Mouse (Mus musculus) kidney, postnatal 36 days (tissue): Measurements from ENCODE around the gene Tex2.
A peak's percentile ranks its signal among the peaks of the same experiment; 100 is the strongest.
"Not testable (repeated sequence)": the region's sequence is repeated elsewhere in the genome, so short reads cannot be mapped to it uniquely, and the experiment has no call there.

ENCODE experiments used
- DNase-seq, 2 experiments: peaks; one replicate each; pipeline ENCODE4 v3.0.0; 2021 to 2022; ENCODE audit warnings: mixed read lengths in 2 of 2

Tex2 gene

DNA sequence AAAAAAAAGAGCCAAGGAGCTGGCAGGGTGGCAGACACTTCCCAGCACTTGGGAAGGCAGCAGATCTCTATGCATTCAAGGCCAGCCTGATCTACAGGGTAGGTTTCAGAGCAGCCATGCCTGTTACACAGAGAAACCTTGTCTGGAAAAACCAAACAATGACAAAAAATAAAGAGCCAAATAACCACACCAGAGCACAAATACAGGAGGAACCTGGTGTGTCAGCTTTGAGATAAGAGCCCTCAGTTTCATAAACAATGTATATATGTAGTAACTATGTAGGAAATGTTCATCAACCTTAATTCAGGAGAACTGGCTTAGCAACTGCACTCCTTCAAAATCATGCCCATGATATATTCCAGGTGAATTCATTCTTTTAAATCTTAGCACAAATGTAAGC lies 109.1 kb downstream of the Tex2 start:
- DNase-seq = no peak

DNA sequence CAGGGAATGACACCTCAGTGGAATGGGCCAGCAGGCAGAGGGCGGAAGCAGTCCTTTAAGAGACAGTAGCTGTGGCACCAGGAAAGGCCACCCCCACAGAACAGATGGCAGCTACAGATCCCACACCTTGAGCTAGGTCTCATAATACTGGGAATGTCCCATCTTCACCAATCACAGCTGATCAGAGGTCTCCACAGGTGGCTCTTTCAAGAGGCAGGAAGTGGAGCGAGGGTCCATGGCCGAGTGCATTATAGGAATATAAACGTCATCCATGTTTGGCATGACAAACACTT lies 109.9 kb downstream of the Tex2 start:
- DNase-seq = no peak

DNA sequence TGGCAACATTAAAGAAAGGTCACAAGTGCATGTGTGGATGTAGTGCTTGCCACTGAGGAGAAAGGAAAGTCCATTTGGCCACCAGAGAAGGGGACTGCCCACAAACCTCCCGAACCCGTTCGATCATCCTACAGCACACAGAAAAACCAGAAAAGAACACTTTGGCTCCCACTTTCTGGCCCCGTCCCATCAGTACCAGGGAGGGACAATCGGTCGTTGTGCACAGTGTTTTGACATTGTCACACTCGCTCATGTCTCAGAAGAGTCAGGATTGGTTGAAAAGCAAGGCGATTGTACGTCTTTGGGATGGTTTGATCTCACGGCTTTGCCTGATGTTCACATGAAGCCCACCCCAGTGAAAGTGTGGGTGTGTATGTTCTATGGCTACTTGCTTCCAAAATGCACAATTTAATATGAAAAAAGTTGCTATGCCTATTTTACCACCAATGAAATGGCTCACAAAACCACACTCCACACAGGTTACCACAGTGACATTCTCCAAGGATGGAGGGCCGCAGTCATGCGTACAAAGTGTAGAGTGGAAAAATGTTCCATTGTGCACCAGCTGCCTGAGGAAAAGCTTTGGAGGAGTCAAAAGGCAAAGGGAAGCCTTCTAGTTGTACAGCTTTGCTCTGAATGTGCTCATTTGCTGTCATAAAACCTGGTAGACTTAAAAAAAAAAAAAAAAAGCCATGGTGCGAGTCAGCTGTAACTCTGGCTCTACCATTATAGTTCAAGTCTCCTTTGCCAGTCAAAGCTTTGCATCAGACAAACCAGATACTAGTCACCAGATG lies 110.4 kb downstream of the Tex2 start:
- DNase-seq = no peak

DNA sequence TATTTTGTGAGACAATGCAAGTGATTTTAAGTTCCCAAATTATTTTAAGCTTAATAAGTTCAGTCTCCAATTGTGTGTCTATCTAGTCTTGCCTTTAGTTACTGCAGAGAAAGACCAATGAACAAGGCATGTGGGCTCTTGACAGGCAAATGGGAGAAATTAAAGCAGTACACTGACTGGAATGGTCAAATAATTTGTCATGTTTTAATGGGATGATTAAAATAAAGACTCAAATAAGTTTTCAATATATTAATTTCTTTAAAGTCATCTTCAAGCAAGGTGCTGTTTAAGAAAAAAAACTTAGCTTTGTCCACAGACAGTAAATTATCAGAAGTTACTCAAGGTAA lies 111.1 kb downstream of the Tex2 start:
- DNase-seq = no peak

DNA sequence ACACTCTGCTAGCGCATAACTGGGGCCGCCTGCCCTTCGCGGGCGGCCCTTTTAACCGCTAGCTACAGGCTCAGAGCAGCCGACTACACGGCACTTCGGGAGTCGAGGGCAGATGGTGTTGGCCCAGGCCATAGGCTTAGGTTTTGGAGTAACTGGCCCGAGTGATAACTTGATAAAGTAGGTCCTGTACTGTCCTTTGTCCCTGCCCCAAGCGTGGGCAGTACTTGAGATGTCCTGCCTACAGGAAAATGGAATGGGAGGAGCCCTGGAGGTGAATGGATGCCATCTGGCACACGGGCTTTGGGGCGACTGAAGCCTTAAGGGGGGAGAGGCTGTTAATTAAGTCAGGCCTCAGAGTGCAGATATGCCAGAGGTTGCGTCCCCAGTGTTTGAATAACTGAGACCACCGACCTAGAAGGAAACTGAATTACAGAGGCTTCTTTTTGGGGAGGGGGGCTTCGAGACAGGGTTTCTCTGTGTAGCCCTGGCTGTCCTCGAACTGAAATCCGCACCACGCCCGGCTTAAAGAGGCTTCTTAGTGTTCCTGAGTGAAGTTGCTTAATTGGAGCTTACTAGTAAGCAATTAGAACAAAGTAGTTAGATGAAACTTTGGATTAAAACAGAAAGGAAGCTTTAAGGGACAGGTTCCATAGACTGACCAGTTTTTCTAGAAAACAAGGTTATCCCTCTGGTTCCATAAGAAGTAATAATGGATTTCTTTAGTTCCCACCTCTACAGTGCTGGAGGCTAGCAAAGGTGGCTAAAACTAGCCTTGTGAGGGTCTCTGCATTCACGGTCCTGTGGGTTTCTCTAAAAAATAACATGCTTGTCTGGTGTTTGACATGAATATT lies 111.7 kb downstream of the Tex2 start:
- peak; percentile 78 to 82 for DNase-seq

DNA sequence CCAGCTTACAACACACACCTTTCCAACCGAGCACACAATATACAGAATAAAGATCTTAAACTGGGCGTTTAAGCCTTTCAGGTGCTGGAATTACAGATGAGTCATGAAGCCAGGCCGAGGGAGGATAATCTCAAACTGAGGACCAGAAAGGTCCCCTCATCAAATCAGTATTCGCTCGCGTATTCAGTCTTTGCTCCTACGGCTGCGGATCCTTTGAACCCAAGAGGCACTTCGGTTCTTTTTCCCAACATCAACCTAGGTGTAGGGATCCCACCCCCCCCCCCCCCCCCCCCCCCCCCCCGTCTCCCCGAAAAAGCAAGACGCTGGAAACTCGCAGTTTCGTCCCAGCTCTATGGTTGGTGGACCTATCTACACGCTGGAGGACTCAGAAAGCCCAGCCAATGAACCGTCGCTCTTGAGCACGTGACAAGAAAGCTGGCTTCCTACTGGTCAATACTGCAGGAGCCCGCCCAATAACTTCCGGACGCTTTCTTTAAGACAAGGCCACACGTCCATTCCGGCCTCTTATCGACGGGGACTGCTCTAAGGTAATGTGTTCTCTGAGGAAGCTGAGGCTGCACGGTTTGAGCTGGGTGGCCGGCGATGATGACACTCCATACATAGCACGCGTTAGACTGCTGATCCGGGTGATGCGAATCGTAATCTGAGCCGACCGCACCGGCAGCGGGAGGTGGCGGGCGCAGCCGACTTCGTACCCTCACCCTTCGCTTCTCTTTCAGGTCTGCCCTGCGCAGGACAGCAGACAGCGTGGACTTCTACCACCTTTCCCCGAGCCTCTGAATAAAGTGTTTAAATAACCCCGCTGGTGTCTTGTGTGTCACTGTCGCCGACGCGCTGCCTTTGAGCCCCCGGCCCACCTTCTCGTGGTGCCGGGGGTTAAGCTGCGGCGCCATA lies 112.6 kb downstream of the Tex2 start:
- peak; percentile 94 to 99 for DNase-seq

DNA sequence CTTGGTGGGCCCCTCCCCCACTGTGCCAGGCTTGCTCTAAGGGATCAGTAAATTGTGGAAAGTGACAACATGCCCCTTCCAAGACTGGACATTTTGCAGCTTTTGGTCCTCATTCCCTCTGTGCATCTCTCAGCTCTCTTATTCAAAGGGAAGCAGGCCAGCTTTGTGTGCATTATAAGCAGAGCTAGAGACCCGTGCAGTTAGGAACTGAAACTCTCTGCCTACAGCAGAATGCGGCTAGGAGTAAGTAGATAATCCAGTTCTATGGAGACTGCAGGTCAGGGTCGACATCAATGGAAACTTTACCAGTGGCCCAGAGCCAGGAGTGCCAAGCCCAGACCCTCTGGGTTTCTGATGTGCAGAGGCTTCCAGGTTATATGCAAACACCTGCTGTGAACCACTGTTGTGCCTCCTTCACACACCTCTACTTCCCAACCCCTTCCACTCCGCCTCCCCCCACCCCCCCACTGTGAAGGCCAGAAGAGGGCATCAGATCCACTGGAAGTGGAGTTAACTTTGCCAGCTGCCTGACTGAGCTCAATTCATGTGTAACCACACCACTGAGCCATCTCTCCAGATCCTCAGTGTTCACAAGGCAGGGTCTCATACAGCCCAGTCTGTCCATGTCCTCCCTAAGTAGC lies 114.4 kb downstream of the Tex2 start:
- no peak for DNase-seq

DNA sequence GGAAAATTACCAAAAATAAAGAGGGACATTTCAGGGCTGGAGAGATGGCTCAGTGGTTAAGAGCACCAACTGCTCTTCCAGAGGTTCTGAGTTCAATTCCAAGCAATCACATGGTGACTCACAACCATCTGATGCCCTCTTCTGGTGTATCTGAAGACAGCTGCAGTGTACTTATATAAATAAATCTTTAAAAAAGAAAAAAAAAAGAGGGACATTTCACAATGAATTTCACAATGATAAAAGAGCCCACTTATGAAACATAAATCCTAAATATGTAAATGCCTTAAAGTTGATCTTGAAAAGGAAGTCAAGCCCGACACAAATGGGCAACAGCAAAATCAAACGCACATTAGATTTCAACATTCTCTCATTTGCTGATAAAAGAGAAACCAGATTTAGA lies 115.3 kb downstream of the Tex2 start:
- DNase-seq = no peak

DNA sequence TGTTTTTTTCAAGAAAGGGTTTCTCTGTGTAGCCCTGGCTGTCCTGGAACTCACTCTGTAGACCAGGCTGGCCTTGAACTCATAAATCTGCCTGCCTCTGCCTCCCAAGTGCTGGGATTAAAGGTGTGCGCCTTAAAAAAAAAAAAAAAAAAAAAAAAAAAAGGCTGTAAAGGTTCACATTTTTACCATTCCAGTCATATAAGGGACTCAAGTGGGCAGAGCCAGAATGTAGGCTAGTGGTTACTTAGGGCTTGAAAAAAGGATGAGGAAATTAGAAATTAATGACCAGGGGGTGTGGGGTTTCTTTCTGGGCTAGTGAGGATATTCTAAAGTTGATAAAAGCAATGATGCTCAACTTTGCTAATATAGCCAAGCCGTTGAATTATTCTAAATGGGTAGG lies 116.2 kb downstream of the Tex2 start:
- not testable (repeated sequence) for DNase-seq

DNA sequence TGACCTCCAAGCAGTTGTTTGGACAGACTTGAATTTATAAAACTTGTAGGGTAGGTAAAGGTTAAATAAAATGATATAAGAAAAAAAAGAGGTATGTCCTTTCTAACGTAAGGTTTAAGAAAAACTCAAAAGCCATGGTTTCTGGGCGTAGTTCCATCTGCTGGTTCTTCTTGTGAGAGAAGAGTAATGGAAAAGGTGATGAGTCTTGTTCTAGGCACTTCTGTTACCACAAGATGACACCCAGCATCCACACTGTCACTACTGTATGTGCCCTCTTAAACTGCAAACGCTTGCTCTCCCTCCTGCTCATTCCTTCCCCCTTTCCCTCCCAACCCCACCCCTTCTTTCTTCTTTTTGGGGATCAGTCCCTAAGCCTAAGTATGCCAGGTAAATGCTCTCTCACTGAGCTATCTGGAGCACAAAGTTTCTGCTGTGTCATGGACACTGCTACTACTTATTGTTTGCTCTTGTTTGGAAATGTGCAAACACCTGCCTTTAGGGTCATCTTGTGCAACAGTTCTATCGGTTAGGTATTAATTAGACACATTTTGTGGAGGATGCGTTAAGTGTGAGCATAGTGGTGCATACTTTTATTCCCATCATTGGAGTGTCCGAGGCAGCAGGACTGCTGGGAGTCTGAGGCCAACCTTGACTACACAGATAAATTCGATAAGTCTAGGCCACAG lies 120.1 kb downstream of the Tex2 start:
- DNase-seq = no peak

DNA sequence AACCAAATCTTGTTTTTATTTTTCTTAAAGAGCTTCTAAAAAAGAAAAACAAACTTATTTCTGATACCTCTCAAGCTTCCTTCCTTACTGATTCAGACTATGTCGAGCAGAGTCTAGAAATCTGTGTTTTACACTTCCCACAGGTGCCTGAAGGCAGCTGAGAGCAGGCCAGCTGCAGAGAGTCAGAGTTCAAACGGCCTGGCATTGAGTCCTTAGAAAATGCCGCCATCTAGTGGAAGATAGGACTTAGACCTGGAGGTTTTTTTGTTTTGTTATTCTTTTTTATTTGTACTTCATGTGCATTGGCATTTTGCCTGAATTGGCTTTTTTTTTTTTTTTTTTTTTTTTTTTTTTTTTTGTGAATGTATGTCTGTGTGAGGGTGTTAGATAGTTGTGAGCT lies 121.8 kb downstream of the Tex2 start:
- DNase-seq = peak; percentile 78 to 86

DNA sequence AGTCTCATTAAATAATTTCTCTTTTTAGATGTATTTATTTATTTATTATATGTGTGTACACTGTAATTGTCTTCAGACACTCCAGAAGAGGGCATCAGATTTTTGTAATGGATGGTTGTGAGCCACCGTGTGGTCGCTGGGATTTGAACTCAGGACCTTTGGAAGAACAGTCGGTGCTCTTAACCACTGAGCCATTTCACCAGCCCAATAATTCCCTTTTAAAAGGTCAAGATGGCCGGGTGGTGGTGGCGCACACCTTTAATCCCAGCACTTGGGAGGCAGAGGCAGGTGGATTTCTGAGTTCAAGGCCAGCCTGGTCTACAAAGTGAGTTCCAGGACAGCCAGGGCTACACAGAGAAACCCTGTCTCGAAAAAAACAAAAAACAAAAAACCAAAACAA lies 122.6 kb downstream of the Tex2 start:
- not testable (repeated sequence) for DNase-seq

DNA sequence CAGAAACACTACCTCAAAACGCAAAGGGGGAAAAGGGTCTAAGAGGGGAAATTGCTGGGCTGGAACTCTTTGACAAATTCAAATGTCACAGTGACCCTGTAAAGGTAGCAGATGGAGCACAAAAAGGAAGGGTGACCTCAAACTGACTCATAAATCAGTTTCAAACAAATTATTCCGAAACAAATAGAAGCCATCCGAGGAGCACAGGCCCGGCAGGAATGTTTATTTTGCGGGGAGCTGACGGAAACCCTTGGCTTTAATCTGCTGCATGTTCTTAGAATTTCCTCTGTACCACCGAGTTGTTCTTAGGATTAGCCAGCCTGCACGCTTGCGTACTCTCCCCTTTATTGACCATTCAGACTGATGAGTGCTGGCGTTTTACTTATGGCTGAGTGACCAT lies 123.2 kb downstream of the Tex2 start:
- no peak for DNase-seq

DNA sequence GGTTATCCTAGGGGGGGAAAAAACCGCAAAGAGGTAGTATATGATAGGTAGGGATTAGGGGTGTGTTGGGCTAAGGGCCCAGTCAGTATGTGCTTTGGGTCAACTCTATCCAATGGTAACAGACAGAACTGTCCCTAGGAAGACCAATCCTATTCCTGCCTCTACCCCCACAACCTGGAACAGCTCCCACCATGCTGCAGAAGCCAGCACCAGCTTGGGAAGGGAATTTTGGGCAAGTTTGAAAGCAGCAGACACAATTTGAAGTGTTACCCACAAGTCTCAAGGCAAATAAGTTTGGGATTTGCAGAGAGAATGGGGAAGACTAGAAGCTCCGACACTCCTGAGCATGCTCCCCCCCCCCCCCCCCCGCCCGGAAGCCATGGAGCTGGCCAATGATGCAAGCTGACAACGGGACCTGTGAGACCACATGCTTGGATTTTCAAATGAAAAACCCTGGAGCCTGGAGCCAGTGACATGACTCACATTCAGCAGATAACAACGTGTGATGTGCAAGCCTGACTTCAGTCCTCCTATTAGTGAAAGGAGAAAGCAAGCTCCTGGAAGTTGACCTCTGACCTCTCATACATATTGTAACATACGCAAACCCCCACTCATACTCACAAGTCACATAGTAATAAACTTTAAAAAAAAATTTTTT lies 124.1 kb downstream of the Tex2 start:
- DNase-seq = no peak

DNA sequence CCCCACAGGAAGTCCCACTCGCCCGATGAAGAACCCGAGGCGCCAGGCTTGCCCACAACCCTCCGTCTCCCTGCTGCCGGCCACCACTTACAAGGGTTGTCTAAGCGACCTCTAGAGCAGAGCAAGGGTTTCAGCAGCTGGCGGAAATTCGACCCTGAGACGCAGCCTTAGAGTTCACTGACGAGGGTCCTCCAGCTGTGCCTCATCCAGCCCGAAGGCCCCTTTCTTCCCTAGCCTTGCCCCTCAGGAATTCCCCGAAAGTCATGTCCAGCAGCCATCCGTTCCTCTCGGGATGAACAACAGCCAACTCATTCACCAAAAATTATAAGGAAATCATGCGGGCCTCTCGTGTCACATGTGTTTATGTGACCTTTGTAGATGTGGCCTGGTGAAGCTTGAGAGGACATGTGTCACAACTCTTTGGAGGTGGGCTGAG lies 125.1 kb downstream of the Tex2 start:
- DNase-seq = no peak

DNA sequence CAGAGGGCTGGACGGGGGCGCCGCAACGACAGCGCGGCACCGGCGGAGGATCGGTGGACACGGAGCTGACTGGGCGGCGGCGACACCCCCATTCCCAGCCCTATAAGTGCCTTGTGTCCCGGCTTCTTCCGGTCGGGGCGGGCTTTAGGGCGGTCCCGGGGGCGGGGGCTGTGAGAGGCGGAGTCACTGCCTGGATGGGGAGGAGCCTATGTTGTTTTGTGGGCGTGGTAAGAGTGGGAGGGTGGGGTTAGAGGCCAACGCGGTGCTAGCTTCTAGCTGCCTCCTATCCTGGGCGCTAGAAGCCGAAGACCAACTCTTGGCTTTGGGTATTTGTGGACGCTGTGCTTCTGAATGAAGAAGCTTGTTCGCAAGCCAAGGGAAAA lies 125.5 kb downstream of the Tex2 start, which contains the start of gene Ern1:
TSS of gene Ern1 (minus strand) at position 120 of the 383 bp plus-strand sequence.
- DNase-seq = peak; percentile 95 to 98

DNA sequence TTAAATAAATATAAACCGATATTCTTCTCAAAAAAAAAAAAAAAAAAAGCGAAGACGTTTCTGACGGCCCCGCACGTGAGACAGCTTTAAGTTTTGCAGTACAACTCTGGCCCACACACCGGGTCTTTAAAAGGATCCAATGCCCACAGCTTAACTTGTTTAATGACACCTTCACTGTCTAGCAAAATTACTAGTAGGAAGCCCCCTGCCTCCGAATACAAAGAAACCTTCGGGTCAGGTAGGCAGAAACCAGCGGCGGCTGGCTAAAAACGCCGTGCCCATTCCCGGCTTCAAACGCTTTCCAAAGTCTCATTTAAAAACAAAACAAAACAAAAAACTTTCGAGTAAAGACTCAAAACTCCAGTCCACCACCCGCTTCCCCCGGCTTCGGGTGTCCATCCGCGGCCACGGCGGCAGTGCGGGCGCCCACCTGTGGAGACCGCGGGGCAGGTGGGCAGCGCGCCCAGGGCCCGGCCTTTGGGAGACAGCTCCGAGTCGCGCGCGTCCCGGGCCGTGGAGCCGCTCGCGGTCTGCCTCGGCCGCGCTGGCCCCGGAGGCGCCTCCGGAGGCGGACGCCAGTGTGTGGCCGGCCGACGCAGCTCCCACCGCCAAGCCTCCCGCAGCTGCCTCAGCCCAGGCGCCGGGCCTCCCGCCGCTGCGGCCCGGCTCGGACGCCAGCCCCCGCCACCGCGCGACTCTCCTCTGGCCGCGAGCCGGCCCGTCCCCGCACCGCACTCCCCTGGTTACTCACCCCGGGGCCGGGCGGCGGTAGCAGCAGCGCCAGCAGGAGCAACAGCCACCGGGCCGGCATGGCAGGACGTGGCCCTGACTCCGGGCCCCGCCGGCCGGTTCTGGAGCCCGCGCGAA lies 126.1 kb downstream of the Tex2 start:
- DNase-seq = peak; percentile 44 to 83

DNA sequence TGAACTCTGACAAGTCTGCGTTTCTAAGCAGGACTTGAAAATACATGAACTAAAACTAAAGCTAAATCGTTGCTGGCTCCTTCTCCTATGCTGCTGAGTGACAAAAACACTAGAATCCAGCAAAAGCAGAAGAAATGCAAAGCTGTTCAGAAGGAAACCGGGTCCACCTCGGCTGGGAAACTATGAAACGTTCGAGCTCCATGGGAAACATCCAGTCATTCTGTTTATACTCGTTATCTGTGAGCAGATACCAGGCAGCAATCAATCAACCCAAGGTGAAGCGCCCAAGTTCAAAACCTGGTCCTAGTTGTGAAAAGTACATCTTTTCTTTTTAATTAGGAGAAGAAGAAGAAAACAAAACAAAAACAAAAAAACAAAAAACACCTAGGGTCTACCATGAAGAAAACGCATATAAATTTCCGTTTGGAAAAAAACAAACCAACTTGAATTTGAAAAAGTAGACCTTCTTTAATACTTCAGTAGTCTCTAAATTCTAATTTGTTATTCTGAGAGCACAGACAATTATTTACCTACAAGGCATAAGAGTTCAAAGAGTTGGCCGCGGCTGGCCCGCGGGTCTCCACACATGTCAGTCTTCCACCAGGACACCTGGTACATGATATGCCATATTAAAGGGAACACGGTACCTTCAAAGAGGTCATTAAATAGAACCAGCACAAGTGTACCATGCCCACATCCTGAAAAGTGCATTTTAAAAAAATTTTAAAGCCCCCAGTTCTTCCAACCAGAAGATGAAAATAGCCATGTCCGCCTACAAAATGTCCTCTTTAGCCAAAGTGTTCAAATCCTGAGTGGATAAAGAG lies 127.0 kb downstream of the Tex2 start:
- DNase-seq = peak in 1 of 2 experiments; percentile 29

DNA sequence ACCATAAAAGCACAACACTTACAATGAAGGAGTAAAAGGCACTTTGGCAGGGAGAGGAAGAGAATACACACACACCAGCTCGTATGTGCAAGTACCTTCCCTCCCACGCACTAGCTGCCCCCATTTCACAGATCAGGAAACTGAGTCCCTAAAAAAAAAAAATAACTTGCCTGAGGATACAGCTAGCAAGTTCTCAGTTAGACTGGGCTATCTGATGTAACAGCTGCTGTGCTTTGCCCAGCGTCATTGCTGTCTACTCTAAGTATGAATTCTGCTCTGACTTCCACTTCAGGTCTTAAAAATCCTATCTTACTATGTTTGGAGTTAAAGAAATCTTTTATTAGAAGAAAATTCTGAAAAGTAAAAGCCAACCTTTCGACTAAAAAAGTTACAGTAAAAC lies 127.6 kb downstream of the Tex2 start:
- no peak for DNase-seq

DNA sequence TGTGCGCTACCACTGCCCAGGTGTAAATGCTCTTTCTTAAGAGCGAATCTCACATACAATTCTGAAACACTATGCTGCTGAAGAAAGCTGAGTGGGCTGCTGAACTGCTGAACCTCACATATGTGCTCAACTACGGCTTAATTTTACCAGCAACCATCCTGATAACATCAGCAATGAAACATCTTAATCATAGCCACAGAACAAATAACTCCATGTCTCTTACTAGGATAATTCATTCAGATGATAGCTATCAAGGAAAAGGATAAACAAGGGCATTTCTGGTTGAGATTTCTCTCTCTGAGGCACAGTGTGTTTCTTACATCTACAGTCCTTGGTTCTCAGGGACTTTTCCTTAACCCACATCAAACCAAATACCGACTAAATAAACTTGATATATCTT lies 128.3 kb downstream of the Tex2 start:
- DNase-seq = no peak
